Mouse (Mus musculus) inflammation-experienced regulatory T-cells, adult 6 months (primary cell): ENCODE measurements around the gene Sec61a2. TPM values are rescaled to one million over a fixed set of nuclear protein-coding genes. Genes with fewer than 3 reads are reported as not detected.

ENCODE experiments used
- ATAC-seq: one replicate; pipeline ENCODE4 v1.8.0; 2017
- polyA plus RNA-seq, 3 experiments: library from polyadenylated mRNA; unstranded; fragments of 100-300 nt; shearing (Covaris generic); gene quantifications; one replicate each; pipeline ENCODE4 v1.2.1; 2017

Sec61a2 gene
- 10 to 100 TPM; 13.5 to 27.1 (median 15.8) TPM for polyA plus RNA-seq

DNA sequence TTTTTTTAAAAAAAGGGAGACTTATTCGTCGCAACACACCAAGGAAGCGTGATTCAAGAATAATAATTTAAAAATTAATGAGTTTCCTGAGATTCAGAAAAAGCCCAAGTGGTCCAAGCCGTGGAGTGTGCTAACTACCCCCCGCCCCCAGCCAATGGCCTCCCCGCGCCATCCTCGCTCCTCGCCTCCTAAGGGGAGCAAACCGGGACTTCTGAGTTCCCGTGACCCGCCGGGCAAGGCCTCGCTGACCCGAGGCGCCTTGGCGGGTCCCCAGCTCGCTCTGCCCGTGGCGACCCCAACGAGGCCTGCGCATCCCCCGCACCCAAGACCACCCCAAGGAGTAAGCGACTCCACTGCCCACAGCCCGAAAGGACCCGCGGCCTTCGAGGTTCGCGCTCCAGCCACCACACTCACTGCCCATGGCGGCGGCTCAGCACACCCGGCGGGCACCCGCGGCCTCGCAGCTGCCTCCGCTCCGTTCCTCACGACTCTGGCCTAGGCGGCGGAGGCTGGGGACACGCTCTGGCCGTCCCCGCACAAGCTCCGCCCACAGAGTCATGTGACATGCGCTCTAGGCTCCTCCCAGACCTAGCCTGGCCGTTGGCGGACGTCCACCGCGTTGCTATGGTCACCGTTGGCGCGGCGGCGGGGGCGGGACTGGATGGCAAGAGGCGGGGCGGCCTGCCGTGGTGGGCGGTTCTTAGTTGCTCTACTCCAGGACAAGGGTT, at the start of gene Sec61a2:
Sec61a2 (minus strand) TSS at position 590 of the 728 bp plus-strand sequence.
- ATAC-seq, result peak; percentile 97

DNA sequence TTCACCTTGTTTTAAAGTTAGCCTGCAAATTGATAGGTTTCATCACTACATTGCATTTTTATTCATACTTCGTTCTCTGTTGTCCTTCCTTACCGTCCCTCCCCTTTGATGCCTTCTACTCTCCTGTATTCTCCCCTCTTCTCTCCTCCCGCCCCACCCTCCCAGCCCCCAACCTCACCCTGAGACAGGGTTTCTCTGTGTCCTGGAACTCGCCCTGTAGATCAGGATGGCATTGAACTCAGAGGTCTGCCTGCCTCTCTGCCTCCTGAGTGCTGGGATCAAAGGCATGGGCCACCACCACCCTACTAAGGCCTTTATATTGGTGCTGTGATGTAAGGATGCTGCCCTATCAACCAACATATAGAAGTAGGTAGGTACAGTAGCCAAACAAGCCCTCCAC, 47.8 kb upstream of the Sec61a2 start:
- no peak for ATAC-seq

DNA sequence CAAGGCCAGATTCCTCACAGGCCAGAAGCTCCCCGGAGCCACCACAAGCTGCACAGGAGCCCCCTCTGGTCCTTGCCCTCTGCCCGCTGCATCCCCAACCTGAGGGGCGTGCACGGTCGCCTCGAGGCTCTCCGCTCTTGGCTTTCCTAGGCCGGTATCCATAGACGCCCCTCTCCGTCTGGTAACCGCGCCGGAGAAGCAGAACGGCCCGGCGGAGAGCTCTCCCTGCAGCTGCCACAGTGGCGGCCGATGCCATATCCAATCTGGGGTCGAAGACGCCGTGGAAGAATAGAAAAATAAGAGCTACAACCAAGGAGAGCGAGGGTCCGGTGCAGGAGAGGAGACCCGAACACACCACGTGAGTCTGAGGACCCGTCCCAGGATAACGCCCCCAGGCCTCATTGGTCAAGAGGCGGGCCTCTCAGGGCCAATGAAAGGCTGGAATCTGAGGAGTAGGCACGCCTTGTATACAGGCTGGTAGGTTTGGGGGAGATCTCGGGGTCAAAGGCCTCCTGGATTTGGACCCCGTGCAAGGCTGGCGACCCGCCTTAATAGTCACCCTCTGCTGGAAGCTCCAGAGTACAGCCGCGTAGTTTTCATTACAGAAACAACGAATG, 47.3 kb upstream of the Sec61a2 start, which contains the start of gene Dhtkd1:
Dhtkd1 (minus strand) TSS at position 377 of the 617 bp plus-strand sequence.
- ATAC-seq, result peak; percentile 21

DNA sequence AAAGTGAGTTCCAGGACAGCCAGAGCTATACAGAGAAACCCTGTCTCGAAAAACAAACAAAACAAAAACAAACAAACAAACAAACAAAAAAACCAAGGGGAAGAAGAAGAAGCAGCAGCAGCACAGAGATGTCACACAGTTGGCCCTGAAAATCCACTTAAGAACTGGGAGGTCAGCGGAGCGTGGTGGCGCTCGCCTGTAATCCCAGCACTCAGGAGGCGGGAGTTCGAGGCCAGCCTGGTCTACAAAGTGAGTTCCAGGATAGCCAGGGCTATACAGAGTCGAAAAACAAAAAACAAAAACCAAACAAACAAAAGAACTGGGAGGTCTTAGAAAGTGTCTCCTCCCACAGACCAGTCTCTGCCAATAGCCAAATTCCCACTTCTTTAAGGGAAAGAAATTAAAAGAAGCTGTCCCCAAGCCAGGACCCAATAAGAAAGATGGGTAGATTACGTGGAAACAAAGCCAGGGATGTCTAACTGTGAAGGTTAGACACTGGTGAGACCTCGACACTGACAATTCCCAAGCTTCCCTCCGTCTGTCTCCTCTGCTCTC, 46.7 kb upstream of the Sec61a2 start:
- ATAC-seq, result no peak

DNA sequence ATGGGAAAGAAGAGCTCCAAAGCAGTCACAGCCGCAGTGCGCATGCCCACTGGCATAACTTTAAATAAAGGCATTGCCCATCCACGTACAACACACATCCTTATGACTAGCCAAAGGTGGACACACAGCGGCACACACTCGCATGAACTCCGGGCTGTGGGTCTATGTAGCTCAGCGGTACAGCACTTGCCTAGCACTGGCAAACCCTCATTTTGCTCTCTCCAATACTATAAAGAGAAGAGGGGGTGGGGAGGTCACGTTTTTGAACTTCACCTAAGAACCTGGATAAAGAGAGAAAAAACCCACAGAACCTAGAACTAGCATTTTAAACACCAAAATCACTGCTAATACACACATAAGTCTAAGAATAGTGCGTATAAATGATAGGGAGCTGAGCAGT, 45.7 kb upstream of the Sec61a2 start:
- no peak for ATAC-seq

DNA sequence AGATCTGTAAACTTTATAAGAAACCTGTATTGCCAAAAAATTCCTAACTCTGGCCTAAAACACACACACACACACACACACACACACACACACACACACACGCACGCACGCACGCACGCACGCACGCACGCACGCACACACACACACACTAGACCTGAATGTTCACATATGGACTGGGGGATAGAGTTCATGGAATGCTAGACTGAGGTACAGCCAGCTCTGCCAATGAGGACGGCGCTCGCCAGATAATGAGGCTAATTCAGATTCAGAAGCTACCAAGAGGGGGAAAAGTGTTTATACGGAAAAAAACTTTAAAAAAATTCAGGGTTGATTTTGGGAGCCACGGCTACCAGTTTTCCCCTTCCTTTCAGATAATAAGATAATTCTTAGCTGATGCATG, 44.7 kb upstream of the Sec61a2 start:
- ATAC-seq, result no peak

DNA sequence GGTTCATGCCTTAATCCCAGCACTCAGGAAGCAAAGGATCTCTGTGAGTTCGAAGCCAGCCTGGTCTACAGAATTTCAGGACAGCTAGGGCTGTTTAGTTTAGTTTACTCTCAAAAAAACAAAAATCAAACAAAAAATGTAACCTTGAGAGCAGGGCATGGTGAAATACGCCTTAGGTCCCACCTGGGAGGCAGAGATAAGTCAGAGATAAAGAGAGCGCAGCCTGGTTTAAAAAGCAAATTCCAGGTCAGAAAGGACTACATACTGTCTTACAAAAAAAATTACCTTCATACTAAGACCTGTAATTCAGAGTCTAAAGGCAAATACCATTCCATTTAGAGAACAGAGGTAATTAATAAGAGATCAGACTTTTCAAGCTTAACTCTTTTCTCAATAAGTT, 44.1 kb upstream of the Sec61a2 start:
- ATAC-seq, result no peak

DNA sequence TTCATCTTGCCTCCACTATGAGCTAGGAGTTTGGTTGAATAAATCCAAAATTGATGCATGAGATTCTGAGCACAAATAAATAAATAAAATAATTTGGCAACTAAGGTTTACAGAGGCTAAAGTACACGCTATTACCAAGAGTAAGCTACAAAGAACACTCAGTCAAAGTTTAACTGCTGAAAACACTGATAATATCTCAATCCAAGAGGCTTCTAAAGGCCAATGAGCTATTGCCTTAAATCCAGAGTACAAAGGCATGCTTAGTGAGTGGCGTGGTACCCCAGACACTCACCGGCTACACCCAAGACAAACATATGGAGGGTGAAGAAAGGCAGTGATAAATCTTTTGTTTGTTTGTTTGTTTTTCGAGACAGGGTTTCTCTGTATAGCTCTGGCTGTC, 41.3 kb upstream of the Sec61a2 start:
- ATAC-seq, result no peak

DNA sequence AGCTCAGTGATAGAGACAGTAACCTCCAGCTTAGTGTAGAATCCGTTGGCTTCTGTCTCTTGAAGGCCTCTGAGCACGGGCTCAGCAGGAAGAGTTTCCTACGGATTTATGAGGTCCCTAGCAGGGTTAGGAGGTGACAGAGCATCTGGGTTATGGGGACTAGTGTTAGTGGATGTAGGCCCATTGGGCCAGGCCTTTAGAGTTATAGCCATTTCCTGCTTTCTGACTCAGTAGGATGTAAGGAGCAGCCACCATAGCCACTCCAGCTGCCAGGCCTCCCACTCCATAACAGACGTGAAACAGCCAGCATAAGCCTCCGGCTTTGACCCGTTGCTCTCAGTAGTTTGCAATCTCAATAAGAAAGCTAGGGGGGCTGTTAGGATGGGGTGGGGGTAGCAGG, 40.8 kb upstream of the Sec61a2 start:
- ATAC-seq, result no peak

DNA sequence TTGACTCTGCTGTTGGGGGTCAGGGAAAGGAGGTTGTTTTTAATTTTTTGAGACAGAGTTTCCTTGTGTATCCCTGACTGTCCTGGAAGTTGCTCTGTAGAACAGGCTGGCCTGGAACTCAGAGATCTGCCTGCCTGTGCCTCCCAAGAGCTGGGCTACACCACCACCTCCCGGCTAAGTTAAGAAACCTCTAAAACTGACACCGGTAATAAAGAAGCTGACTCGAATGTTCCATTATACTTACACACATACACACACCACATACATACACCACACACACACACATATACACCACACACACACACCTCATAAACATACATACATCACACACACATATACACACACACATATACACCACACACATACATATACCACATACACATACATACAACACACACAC, 39.7 kb upstream of the Sec61a2 start:
- no peak for ATAC-seq

DNA sequence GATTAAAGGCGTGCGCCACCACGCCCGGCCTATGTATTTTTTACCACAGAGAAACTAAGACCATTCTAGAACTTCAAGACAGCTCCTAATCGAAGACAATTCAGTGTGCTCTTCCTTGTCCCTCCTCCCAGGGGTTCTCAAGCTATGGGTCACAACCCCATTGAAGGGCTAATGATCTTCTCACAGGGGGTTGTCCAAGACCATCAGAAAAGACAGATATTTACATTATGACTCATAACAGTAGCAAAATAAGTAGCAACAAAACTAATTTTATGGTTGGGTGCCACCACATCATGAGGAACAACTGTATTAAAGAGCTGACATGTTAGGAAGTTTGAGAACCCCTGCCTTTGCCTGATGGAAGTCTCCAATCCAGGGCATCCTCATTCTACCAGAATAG, 36.7 kb upstream of the Sec61a2 start:
- no peak for ATAC-seq

DNA sequence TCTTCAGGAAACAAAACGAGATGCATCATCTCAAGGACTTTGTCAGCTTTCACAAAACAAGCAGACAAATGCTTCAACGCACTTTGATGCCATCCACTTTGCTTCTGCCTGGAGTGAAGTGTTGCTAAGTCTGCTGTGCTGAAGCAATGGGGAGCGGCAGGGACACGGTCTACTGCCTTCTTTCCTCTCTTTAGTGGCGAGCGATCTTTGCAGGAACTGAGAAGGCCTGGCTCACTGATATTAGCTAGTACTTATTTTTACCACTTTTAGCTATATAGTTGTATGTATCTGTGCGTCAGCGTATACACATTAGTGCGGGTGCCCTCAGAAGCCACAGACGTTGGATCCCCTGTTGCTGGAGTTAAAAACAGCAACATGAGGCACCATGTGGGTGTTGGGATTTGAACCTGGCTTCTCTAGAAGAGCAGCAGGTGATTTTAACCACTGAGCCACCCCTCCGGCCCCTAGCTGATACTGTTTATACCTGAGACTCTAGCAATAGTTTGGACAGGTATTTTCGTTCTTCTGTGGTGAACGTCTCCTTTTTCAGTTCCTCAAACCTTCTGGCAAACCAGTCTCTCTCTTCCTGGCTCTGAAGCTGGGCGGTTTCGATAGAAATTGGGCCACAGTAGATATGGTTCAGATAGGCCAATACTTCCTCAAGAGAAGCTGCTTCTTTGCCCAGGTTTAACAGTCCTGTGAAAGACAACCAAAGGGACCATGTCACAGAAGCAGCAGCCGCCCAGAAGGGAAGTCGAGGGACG, 35.2 kb upstream of the Sec61a2 start:
- no peak for ATAC-seq

DNA sequence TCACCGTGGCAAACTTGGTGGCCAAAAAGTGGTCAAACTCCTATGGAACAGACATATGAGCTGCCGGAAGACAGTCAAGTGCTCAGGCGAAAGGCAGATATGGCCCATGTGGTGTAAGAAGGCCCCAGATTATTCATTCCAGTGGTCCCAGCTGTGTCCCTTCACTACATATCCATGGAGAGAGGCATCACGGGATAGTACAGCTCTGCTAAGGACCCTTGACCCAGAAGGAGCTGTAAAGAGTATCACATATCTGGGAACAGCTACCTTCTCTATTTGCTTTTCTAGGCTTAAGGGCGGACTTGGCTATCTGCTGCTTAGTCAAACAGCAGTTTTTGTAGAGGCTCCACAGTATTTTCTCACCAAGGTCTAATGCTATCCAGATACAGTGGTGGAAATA, 34.6 kb upstream of the Sec61a2 start:
- no peak for ATAC-seq

DNA sequence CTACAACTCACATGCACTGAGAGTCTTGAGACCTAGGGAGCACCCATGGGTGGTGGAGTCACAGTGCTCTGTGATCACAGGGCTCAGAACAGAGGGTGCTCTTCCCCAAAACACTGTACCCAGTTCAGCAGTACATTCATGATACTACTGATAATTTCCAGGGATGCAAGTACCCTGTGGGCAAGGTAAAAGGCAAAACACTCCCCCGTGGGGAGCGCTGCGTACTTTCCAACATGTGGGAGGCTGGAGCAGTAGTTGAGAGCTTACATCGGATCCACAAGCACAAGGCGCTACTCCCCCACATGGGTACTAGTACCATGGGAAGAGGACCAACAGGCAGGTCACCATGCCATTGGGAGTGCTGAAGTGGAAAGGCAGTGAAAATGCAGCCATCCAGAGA, 32.2 kb upstream of the Sec61a2 start:
- no peak for ATAC-seq

DNA sequence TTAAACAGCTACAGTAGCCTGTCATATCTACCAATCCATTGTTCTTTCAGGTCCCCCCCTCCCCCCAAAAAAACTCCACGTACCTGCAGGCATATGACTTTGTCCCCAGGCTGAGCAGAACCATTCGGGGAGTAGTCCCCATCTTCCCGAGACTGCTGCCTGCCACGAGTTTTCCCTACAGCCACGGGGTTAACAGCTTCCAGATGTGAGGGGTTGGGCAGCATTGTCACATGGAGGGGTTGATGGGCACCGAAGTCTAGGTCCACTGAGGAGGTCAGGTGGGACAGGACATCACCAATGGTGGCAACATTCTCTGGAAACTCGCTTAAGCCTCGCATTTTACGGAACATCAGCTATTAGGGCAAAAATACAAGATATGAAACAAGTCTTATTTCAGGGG, 28.6 kb upstream of the Sec61a2 start:
- ATAC-seq, result no peak

DNA sequence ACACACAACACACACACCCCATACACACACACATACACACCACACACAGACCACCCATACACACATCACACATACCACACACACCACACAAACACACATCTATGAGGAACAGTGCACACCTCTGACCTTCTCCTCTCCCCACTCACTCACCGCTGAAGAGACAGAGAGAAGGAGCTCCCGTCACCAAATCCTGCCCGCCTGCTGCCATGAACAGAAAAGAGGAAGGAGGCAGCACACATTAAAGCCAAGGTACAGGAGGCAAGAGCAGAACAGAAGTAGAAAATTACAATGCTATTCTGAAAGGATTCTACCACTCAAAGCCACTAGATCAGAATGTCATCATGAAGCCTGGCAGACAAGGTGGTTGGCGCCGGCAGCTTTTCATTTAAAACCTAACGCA, 27.6 kb upstream of the Sec61a2 start:
- no peak for ATAC-seq

DNA sequence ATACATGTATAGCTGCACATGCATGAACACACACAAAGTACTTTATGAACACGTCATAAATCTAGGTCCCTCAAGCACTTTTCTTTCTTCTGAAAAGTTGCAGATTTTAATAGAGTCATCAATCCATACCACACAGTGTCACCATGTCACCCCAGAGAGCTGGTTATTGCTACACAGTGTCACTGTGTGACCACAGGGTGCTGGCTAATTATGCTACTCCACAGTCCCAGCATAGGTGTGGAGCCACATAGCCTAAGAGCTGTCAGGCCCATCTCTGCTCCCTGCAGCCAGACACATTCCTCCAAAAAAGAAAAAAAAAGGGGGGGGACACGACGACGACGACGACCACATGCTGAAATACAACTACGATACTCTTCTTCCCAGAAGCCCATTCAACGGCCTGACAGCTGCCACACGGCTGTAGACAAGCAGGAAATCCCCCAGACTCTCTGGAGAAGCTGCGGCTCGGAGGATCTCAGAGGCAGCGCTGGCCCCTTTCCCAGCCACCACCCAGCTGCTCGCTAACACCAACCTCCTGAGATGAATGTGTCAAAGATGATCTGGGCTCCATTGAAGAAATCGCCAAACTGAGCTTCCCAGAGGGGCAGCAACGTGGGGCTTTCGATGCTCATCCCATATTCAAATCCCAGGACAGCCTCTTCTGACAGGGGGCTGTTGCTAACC, 16.2 kb upstream of the Sec61a2 start:
- no peak for ATAC-seq

DNA sequence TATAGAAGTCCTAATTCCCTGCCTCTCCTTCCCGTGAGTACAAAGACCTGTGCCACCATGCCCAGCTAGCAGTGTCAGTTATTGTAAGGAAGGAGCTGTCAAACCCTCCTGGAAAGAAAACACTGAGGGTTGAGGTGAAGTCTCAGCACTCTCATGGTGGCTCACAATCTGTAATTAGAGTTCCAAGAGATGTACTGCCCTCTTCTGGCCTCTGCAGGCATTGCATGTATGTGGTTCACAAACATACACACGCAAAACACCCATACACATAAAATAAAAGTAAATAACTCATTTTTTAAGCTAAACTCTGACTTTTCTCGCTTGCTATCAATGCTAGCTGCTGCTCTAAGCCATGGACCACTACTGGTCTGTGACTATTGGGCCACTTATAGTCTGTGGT, 11.4 kb upstream of the Sec61a2 start:
- peak; percentile 52 for ATAC-seq

DNA sequence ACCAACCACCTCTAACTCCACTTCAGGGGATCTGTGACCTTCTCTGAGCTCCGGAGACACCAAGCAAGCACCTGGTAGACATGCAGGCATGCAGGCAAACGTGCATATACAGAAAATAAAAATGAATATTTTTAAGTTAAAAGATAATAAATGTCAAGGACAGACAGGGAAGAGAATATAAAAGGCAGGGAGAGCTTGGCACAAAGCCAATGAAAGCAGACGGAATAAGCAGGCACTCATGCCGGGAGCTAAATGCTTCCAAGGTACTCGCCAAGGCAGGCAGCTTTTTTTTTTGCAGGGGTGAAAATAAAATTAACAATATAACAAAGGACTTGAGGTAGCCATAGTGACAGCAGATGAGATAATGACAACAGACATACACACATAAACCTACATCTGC, 10.9 kb upstream of the Sec61a2 start:
- ATAC-seq, result no peak

DNA sequence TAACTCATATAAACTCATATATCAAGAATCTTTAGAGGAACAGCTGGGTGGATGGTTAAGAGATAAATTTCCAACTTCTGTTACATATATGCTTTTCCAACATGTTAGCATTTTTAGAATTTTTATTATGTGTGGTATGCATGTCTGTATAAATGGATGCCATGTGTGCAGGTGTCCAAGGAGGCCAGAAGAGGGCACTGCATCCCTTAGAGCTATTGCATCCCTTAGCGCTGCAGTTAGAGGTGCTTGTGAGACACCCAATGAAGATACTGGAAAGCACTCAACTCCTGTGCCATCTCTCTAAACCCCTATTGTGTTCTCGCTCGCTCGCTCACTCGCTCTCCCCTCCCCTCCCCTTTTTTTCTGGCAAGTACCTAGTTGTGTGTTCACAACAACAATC, 4.9 kb upstream of the Sec61a2 start:
- ATAC-seq, result no peak

DNA sequence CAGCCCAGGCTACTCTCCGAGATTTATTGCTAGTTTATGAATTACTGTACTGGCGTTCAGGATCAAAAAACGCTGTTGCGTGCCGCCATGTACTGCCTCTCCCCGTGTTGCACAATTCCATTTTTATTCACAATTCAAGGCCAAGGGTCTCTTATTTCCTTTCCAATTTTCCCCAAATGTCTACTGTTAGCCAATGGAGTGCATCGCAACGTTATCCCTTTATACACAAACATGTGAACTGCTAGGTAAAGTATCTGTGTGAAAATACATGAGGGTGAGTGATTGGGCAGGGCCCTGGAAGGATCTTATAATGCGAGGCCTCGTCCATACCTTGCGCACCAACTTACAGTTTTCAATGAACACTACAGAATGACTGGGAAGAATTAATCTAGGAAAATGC, 936 bp downstream of the Sec61a2 start:
- ATAC-seq, result no peak

DNA sequence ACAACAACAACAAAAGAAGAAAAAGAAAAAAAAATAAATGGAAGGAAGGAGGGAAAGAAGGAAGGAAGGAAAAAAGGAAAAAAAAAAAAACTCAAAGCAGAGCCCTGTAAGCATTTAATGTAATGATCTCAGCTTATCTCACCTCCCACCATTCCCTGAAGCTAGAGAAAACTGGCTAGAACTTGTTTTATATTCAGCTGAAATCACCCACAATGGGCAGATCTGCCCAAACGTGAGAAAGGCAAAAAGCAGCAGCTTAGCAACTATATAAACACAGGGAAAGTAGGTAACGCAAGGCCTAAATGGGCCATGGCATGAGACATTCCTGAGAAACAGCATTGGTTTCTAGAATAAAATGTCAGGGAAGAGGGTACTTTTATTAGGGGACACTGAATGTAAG, 5.8 kb downstream of the Sec61a2 start:
- ATAC-seq, result no peak

DNA sequence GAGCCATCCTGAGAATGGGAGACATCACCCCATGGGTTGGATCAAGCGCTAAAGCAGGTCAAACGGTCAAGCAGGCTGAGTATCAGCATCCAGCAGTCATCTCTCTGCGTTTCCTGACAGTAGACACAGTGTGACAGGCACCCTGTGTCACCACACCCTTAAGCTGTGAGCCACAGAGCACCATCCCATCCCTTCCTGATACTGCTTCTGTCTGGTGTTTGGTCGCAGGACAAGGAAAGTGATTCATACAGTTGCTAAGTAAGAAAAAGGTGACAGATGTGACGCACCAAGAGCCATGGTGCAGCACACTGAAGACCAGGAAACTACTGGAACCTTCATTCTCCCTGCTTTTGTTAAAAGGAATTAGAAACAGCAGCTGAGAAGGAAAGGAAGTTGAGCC, 6.4 kb downstream of the Sec61a2 start:
- no peak for ATAC-seq
